Mouse (Mus musculus) intestine, embryonic 16.5 days (tissue): ENCODE measurements around the gene Card9. TPM values are rescaled to one million over a fixed set of nuclear protein-coding genes. Genes with fewer than 3 reads are reported as not detected.
"Not testable (repeated sequence)": the region's sequence is repeated elsewhere in the genome, so short reads cannot be mapped to it uniquely, and the experiment has no call there.

Source experiments
- ATAC-seq: fragments of 200-750 bp; cut with Nextera tagmentation; 2 replicates; pipeline ENCODE4 v1.8.0; 2017; ENCODE audit warnings: moderate TSS enrichment, moderate library complexity
- H3K27ac ChIP-seq: fragments of 300-500 bp; sonication (generic); 2 replicates; pipeline ENCODE4 v1.5.1; 2014; ENCODE audit warnings: mild to moderate bottlenecking, low read length
- H3K27me3 ChIP-seq: fragments of 300-500 bp; sonication (generic); replicated peaks from 2 replicates; pipeline ENCODE4 v1.6.1; 2014; ENCODE audit warnings: low read length, control low read depth, mixed read lengths; ENCODE audit not compliant: control insufficient read depth, insufficient read depth
- H3K36me3 ChIP-seq: fragments of 300-500 bp; sonication (generic); 2 replicates; pipeline ENCODE4 v1.6.1; 2014; ENCODE audit warnings: low read length, control low read depth; ENCODE audit not compliant: control insufficient read depth, insufficient read depth
- H3K4me1 ChIP-seq: fragments of 300-500 bp; sonication (generic); 2 replicates; pipeline ENCODE4 v1.6.1; 2014; ENCODE audit warnings: low read length, control low read depth, mixed read lengths; ENCODE audit not compliant: control insufficient read depth, insufficient read depth
- H3K4me2 ChIP-seq: fragments of 300-500 bp; sonication (generic); 2 replicates; pipeline ENCODE4 v1.6.1; 2014; ENCODE audit warnings: low read depth, low read length, control low read depth
- H3K4me3 ChIP-seq: fragments of 300-500 bp; sonication (generic); 2 replicates; pipeline ENCODE4 v1.5.1; 2014; ENCODE audit warnings: mild to moderate bottlenecking, low read length
- H3K9ac ChIP-seq: fragments of 300-500 bp; sonication (generic); 2 replicates; pipeline ENCODE4 v1.6.1; 2014; ENCODE audit warnings: low read depth, low read length
- H3K9me3 ChIP-seq: fragments of 300-500 bp; sonication (generic); 2 replicates; pipeline ENCODE4 v1.6.1; 2016; ENCODE audit warnings: low read length, control low read depth; ENCODE audit not compliant: control insufficient read depth
- WGBS: fragments of 180-500 bp; shearing (Covaris S2); extraction: QIAGEN DNeasy Blood & Tissue Kit; methylation state at CpG from one replicate; pipeline ENCODE4 v1.1.7; 2014; 5-methylcytosine and 5-hydroxymethylcytosine counted together
- polyA plus RNA-seq: library from polyadenylated mRNA; unstranded; fragments of >200 nt; fragmentation: Nextera tagmentation; extraction: Ambion mirVana; gene quantifications from 2 replicates; pipeline ENCODE4 v1.2.1, GENCODE M21; 2015

The Card9 gene
- polyA plus RNA-seq, 1 experiment from 2014 or later, result 1.1 TPM

GRCm38 (mm10) chr2:26398978-26399377 lies 38.3 kb upstream of the Card9 start:
- Histone ChIP-seq H3K36me3 (peaks cover 39% of the 10 kb centered on the region), H3K4me1 (no peaks in the 10 kb centered on the region), H3K4me3 (no peak overlapping the region), H3K27me3 (no peaks in the 10 kb centered on the region), H3K4me2 (no peak overlapping the region), H3K9ac (no peak overlapping the region), H3K9me3 (no peaks in the 10 kb centered on the region), H3K27ac (no peak overlapping the region)
- ATAC-seq, result no peak
- WGBS, result 87% methylated on average over 8 of the region's 8 CpGs

GRCm38 (mm10) chr2:26391617-26392016 lies 30.9 kb upstream of the Card9 start:
- no peaks in the 10 kb centered on the region for H3K9me3 ChIP-seq
- whole genome bisulfite sequencing, result 89% methylated on average over 6 of the region's 6 CpGs
- no peak overlapping the region for H3K9ac ChIP-seq
- H3K27me3 ChIP-seq, result no peaks in the 10 kb centered on the region
- no peak overlapping the region for H3K4me2 ChIP-seq
- H3K4me1 ChIP-seq, result peaks cover 15% of the 10 kb centered on the region
- no peak overlapping the region for H3K4me3 ChIP-seq
- H3K36me3 ChIP-seq, result peaks cover 32% of the 10 kb centered on the region
- no peak for ATAC-seq
- no peak overlapping the region for H3K27ac ChIP-seq

- H3K27ac ChIP-seq, result no peak overlapping the region
- no peak for ATAC-seq
- H3K36me3 ChIP-seq, result peaks cover 36% of the 10 kb centered on the region
- H3K9ac ChIP-seq, result no peak overlapping the region
- WGBS, result 82% methylated on average over 3 of the region's 3 CpGs
- H3K9me3 ChIP-seq, result no peaks in the 10 kb centered on the region
- no peaks in the 10 kb centered on the region for H3K27me3 ChIP-seq
- H3K4me3 ChIP-seq, result no peak overlapping the region
- peaks cover 15% of the 10 kb centered on the region for H3K4me1 ChIP-seq
- no peak overlapping the region for H3K4me2 ChIP-seq
Measured at GRCm38 (mm10) chr2:26390954-26391353, 30.2 kb upstream of the Card9 start.

- peaks cover 15% of the 10 kb centered on the region for H3K4me1 ChIP-seq
- no peaks in the 10 kb centered on the region for H3K27me3 ChIP-seq
- peak within 1 kb of the TSS; percentile 94 for H3K9ac ChIP-seq
- under 1% methylated on average over 58 of the region's 60 CpGs for WGBS
- H3K9me3 ChIP-seq, result no peaks in the 10 kb centered on the region
- ATAC-seq, result peak; percentile 95
- H3K27ac ChIP-seq, result peak within 1 kb of the TSS; percentile 52
- peak within 1 kb of the TSS; percentile 88 for H3K4me2 ChIP-seq
- peaks cover 28% of the 10 kb centered on the region for H3K36me3 ChIP-seq
- H3K4me3 ChIP-seq, result peak within 1 kb of the TSS; percentile 92
Measured at GRCm38 (mm10) chr2:26389154-26389690, 28.5 kb upstream of the Card9 start, which contains the start of the genes Entr1 and Pmpca. Entr1 (minus strand) TSS chr2:26389316. Pmpca (plus strand) TSS chr2:26389339.

GRCm38 (mm10) chr2:26388682-26389153 lies 28.0 kb upstream of the Card9 start:
- 0% methylated on average over 35 of the region's 45 CpGs for WGBS
- Histone ChIP-seq H3K9me3 (no peaks in the 10 kb centered on the region), H3K4me3 (peak overlapping the region; percentile 92), H3K36me3 (peaks cover 25% of the 10 kb centered on the region), H3K27ac (peak overlapping the region; percentile 39), H3K9ac (peak overlapping the region; percentile 94), H3K4me2 (peak overlapping the region; percentile 83), H3K4me1 (peaks cover 15% of the 10 kb centered on the region), H3K27me3 (no peaks in the 10 kb centered on the region)
- peak; percentile 76 for ATAC-seq

- H3K4me3 ChIP-seq, result no peak overlapping the region
- no peak overlapping the region for H3K27ac ChIP-seq
- ATAC-seq, result no peak
- peaks cover 15% of the 10 kb centered on the region for H3K36me3 ChIP-seq
- no peaks in the 10 kb centered on the region for H3K27me3 ChIP-seq
- H3K4me2 ChIP-seq, result peak overlapping the region; percentile 83
- no peaks in the 10 kb centered on the region for H3K9me3 ChIP-seq
- WGBS, result 88% methylated on average over 3 of the region's 3 CpGs
- H3K9ac ChIP-seq, result peak overlapping the region; percentile 94; the same call in 1 of the 2 replicates
- peaks cover 15% of the 10 kb centered on the region for H3K4me1 ChIP-seq
Measured at GRCm38 (mm10) chr2:26387713-26388112, 27.0 kb upstream of the Card9 start.

GRCm38 (mm10) chr2:26380871-26381270 lies 20.2 kb upstream of the Card9 start:
- peaks cover 12% of the 10 kb centered on the region for H3K4me1 ChIP-seq
- peak overlapping the region; percentile 88 for H3K4me2 ChIP-seq
- H3K9me3 ChIP-seq, H3K27me3 ChIP-seq, H3K27ac ChIP-seq, ATAC-seq: not testable (repeated sequence)
- peak overlapping the region; percentile 90 for H3K4me3 ChIP-seq
- 31% methylated on average over 6 of the region's 6 CpGs for WGBS
- peak overlapping the region; percentile 92 for H3K9ac ChIP-seq
- peaks cover 14% of the 10 kb centered on the region for H3K36me3 ChIP-seq

GRCm38 (mm10) chr2:26380131-26380771 lies 19.5 kb upstream of the Card9 start, which contains the start of gene Snapc4:
Snapc4 (minus strand) TSS chr2:26380653.
- no peaks in the 10 kb centered on the region for H3K27me3 ChIP-seq
- peak; percentile 98 for ATAC-seq
- peaks cover 14% of the 10 kb centered on the region for H3K36me3 ChIP-seq
- under 1% methylated on average over 38 of the region's 38 CpGs for WGBS
- peak within 1 kb of the TSS; percentile 90 for H3K4me3 ChIP-seq
- H3K4me1 ChIP-seq, result peaks cover 12% of the 10 kb centered on the region
- peak within 1 kb of the TSS; percentile 88 for H3K4me2 ChIP-seq
- H3K9ac ChIP-seq, result peak within 1 kb of the TSS; percentile 92
- peak within 1 kb of the TSS; percentile 25; the same call in 1 of the 2 replicates for H3K27ac ChIP-seq
- no peaks in the 10 kb centered on the region for H3K9me3 ChIP-seq

- no peak overlapping the region for H3K27ac ChIP-seq
- ATAC-seq, result no peak
- H3K4me1 ChIP-seq, result no peaks in the 10 kb centered on the region
- WGBS, result 96% methylated on average over 8 of the region's 8 CpGs
- H3K36me3 ChIP-seq, result peaks cover 36% of the 10 kb centered on the region
- H3K4me3 ChIP-seq, result no peak overlapping the region
- H3K9me3 ChIP-seq, result no peaks in the 10 kb centered on the region
- H3K4me2 ChIP-seq, result no peak overlapping the region
- H3K27me3 ChIP-seq, result no peaks in the 10 kb centered on the region
- no peak overlapping the region for H3K9ac ChIP-seq
Measured at GRCm38 (mm10) chr2:26372396-26372795, 11.7 kb upstream of the Card9 start.
